Mouse (Mus musculus): Measurements from ENCODE around the gene Tnfrsf14.

GRCm38 (mm10) chr4:154925413-154925812 is 3.0 kb downstream of the Tnfrsf14 start:
- TF ChIP-seq CTCF (IDR thresholded peaks at IDR 0.05; ENCODE audit: borderline replicate concordance, insufficient read depth, low read length) = no peak
- no peak for TF ChIP-seq POLR2A (IDR thresholded peaks at IDR 0.05; ENCODE audit: low read depth, low read length)

Data from embryonic fibroblast, embryonic 13.5 days (primary cell).